Mouse (Mus musculus) CD4-positive, CD25-positive, alpha-beta regulatory T cell, adult 2 months (primary cell): ENCODE results near the gene Krtap4-13.
"Not testable (repeated sequence)": the region's sequence is repeated elsewhere in the genome, so short reads cannot be mapped to it uniquely, and the experiment has no call there.

Experiments
- DNase-seq: peaks from one replicate; pipeline ENCODE4 v3.0.0-alpha.2; 2012; ENCODE audit warnings: low read depth, low spot score

Gene Krtap4-13

DNA sequence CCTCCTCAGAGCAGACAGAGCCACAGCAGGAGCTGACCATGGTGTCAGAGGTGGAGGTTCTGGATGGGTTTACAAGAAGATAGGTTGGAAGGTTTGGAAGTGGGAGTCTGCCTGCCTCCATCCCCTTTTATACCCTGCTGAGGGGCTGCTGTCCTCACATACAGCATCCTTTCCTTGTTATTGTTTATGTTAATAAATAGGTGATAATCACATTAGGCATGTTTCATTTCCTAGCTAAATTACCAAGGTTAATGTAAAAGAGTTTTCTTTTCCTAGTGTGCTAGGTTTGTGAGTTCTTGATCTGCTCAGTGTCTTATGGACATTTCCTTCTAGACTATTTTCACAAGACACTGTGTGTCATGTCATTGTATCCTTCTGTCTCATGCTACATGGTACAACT, at the start of gene Krtap4-13:
TSS of gene Krtap4-13 (minus strand) at position 101 of the 400 bp plus-strand sequence.
- DNase-seq, result not testable (repeated sequence)

DNA sequence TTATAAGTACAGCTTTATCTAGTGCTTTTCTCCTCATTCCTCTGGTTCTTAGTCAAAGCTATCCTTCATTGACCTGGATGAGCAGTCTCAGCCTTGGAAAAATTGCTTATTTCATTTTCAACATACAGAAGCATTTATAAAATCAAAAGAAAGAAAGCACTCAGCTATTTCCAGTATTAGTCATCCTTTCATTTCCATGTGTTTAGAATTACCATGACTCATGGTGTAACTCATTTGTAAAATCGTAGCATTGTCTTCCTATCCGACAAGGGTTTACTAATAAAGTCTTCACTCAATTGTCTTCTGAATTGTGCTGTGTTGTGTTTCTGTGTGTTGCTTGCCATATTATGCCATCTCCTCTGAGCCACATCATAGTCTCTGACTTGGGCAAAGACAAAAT, 49.1 kb upstream of the Krtap4-13 start:
- DNase-seq, result no peak

DNA sequence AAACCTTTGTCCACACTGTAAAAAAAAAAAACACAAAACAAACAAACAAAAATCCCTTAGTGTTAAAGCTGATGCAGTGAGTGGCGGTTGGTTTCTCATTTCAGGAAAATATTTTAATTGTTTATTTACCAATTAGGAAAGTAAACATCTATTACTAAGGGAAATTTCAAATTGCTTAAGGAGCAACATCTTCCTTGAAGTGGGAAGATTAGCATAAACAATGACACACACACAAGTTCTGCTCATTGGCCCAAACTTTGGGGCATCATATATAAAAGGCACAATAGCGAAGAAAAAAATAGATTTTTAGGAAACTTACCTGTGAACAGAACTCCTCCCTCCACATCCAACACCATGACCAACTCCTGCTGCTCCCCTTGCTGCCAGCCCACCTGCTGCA, 47.9 kb upstream of the Krtap4-13 start, which contains the start of gene Gm11568:
TSS of gene Gm11568 (plus strand) at position 301 of the 400 bp plus-strand sequence.
- DNase-seq, result no peak

DNA sequence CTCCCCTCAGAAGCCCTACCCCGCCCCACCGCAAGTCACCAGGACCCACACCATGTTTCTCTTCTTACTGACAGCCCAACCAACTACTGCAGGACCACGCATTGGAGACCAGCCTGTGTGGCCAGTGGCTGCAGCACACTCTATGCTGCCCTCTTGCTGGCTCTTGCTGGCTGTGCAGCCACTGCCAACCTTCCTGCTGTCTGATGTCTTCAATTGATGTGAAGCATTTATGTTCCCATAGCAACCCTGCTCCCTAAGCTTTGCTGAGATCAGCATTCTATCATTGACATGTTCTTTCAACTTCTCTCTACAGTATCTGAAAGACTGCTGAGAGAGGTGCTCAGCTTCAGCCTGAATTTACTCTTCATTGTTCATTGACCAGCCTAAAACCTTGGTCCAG, 44.4 kb upstream of the Krtap4-13 start:
- DNase-seq, result no peak

DNA sequence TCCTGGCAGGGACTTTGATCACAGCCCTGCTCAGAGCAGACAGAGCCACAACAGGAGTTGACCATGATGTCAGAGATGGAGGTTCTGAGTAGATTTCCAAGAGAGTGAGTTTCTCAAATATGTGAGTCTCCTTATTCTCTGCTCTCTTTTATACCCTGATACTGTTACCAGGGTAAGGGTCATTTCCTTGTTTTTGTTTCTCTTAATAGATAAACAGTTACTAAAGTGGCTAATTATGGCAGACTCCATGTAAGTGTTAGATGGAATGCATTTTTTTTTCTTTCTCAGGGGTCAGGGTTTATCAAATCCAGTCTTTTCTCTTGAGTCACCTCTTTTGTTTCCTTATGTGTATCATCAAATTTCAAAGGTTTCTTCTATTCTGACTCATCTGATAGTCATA, 41.8 kb upstream of the Krtap4-13 start, which contains the start of gene Krtap4-16:
TSS of gene Krtap4-16 (minus strand) at position 101 of the 400 bp plus-strand sequence.
- DNase-seq, result no peak

DNA sequence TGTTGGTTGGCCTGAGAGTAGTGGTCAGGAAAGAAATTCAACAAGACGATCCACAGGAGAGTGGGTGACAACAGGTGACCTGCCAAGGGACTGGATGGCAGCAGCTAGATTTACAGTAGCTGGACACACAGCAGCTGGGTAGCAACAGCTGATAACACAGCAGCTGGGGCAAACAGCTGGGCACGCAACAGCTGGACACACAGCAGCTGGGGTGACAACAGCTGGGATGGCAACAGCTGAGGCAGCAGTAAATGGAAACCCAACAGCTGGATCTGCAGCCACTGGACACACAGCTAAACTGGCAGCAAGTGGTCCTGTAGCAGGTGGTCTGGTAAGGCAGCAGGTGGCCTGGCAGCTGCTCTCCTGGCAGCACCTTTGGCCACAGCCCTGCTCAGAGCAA, 37.1 kb upstream of the Krtap4-13 start:
- DNase-seq, result no peak

DNA sequence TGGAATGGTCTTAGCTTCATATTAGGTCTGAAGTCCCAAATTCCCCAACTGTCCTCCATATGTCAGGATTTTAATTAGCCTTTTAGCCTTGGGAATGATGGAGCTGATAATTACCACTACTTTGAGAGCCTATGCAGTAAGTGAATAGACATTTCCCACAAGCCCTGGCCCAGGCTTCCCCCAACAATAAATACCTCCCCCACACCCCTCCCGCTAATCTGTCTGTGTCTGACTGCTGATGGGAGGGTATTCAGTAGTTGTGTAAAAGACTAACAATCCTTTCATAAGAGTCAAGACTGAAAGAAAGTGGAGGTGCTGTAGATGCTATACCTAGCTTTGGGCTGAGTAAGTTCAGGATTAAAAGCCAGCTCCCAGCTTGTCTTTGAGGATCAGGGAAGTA, 32.5 kb upstream of the Krtap4-13 start:
- no peak for DNase-seq

DNA sequence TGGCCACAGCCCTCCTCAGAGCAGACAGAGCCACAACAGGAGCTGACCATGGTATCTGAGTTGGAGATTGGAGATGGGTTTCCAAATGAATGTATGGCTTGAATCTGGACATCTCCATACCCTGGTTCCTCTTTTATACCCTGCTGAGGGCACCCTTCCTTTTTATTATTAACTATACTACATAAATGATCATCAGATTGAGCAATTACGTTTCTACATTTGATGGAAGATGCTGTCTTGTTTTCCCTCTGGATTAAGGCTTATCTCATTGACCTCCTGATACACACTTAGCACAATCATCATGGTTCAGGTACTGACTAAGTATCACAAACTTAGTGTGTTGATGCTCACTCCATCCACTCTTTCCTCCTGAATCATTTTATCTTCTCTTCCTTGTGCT, 28.3 kb upstream of the Krtap4-13 start, which contains the start of gene 2300003K06Rik:
TSS of gene 2300003K06Rik (minus strand) at position 101 of the 400 bp plus-strand sequence.
- DNase-seq, result no peak

DNA sequence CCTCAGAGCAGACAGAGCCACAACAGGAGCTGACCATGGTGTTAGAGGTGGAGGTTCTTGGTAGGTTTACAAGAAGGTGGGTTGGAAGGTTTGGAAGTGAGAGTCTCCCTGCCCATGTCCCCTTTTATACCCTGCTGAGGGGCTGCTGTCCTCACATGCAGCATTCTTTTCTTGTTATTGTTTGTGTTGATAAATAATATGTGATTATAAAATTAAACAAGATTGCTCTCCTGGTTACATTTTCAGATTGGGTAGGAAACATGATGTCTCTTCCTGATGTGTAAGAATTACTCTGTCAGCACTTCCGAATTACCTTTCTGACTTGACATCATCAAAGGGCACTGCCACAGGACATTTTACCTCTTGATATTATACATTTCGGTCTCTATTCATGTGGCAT, 5.9 kb upstream of the Krtap4-13 start, which contains the start of gene Gm11564:
TSS of gene Gm11564 (minus strand) at position 101 of the 400 bp plus-strand sequence.
- not testable (repeated sequence) for DNase-seq

DNA sequence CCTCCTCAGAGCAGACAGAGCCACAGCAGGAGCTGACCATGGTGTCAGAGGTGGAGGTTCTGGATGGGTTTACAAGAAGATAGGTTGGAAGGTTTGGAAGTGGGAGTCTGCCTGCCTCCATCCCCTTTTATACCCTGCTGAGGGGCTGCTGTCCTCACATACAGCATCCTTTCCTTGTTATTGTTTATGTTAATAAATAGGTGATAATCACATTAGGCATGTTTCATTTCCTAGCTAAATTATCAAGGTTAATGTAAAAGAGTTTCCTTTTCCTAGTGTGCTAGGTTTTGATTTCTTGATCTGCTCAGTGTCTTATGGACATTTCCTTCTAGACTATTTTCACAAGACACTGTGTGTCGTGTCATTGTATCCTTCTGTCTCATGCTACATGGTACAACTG, 5.3 kb downstream of the Krtap4-13 start, which contains the start of gene Gm11554:
TSS of gene Gm11554 (minus strand) at position 101 of the 400 bp plus-strand sequence.
- DNase-seq, result not testable (repeated sequence)

DNA sequence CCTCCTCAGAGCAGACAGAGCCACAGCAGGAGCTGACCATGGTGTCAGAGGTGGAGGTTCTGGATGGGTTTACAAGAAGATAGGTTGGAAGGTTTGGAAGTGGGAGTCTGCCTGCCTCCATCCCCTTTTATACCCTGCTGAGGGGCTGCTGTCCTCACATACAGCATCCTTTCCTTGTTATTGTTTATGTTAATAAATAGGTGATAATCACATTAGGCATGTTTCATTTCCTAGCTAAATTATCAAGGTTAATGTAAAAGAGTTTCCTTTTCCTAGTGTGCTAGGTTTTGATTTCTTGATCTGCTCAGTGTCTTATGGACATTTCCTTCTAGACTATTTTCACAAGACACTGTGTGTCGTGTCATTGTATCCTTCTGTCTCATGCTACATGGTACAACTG, 10.9 kb downstream of the Krtap4-13 start, which contains the start of gene Gm11569:
TSS of gene Gm11569 (minus strand) at position 101 of the 400 bp plus-strand sequence.
- not testable (repeated sequence) for DNase-seq

DNA sequence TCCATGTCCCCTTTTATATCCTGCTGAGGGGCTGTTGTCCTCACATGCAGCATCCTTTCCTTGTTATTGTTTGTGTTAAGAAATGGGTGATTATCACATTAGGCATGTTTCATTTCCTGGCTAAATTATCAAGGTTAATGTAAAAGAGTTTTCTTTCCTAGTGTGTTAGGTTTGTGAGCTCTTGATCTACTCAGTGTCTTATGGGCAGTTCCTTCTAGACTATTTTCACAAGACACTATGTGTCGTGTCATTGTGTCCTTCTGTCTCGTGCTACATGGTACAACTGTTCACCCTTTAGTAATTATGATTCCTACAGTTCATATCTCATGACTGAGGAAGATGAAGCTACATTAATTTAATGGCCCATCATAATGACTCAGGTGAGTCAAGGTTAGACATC, 16.3 kb downstream of the Krtap4-13 start, which contains the start of gene Gm11596:
TSS of gene Gm11596 (minus strand) at position 101 of the 400 bp plus-strand sequence.
- DNase-seq, result no peak

DNA sequence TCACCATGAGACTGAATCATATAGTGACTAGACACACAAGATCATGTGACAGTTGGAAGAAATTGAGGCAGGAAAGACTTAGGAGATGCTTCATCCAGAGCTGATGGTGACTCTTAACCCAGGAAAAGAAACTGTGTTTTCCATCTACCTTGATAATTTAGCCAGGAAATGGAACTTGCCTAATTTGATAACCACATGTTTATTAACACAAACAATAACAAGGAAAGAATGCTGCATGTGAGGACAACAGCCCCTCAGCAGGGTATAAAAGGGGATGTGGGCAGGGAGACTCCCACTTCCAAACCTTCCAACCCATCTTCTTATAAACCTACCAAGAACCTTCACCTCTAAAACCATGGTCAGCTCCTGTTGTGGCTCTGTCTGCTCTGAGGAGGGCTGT, 24.8 kb downstream of the Krtap4-13 start, which contains the start of gene Krtap4-9:
TSS of gene Krtap4-9 (plus strand) at position 301 of the 400 bp plus-strand sequence.
- DNase-seq, result not testable (repeated sequence)

DNA sequence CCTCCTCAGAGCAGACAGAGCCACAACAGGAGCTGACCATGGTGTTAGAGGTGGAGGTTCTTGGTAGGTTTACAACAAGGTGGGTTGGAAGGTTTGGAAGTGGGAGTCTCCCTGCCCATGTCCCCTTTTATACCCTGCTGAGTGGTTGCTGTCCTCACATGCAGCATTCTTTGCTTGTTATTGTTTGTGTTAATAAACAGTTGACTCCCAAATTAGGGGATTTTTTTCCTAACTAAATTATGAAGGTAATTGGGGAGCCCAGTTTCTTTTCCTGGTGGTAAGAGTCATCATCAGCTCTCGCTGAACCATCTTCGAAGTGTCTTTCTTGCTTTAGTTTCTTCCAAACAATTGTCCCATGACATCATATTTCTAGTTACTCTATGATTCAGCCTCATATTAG, 29.1 kb downstream of the Krtap4-13 start, which contains the start of gene Krtap4-8:
TSS of gene Krtap4-8 (minus strand) at position 101 of the 400 bp plus-strand sequence.
- no peak for DNase-seq

DNA sequence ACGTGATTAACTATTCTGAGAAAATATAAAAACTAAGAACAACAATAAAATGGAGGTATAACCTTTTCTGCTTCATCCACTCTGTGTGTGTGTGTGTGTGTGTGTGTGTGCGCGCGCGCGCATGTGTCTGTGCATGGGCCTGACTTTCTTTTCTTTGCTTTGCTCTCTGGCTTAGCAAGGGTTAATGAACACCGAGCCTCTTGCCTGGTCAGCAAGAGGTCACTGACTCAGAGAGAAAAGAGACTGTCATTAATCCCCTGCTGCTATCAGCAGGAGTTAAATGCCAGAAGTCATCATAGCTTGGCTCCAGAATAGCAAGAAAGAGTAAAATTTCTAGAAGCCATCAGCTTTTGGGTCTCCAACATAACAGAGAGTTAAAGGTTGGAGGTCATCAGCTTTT, 31.3 kb downstream of the Krtap4-13 start:
- no peak for DNase-seq

DNA sequence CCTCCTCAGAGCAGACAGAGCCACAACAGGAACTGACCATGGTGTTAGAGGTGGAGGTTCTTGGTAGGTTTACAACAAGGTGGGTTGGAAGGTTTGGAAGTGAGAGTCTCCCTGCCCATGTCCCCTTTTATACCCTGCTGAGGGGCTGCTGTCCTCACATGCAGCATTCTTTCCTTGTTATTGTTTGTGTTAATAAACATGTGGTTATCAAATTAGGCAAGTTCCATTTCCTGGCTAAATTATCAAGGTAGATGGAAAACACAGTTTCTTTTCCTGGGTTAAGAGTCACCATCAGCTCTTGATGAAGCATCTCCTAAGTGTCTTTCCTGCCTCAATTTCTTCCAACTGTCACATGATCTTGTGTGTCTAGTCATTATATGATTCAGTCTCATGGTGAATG, 36.9 kb downstream of the Krtap4-13 start, which contains the start of gene Gm11595:
TSS of gene Gm11595 (minus strand) at position 101 of the 400 bp plus-strand sequence.
- DNase-seq, result not testable (repeated sequence)

DNA sequence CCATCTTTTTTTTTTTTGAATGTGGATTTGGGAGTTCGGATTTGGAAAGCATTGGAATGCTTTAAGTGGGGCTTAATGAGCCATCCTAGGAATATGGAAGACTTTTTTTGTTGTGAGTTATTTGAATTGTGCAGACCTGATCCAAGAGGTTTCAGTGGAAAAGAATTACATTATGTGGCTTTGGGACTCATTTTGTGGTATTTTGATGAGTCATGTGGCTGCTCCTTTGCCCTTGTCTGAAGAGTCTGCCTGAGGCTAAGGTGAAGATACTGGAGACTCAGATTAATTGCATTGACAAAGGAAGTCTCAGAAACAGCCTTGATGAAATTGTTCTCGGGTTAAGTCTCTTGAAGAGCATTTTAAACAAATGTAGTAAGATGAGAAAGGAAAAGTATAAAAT, 41.3 kb downstream of the Krtap4-13 start:
- no peak for DNase-seq
